ENCODE assay signal across 8 mouse cellular contexts in genomic region chr2:157559858-157560257, GRCm38 (mm10). TPM values are rescaled to one million over a fixed set of nuclear protein-coding genes. Genes with fewer than 3 reads are reported as not detected.
A peak's percentile ranks its signal among the peaks of the same experiment; 100 is the strongest.
DNase-seq lines count a peak whose midpoint lies in the region; ATAC-seq and TF ChIP-seq lines count a peak whose summit lies in the region.

TSS of gene Nnat (plus strand) at chr2:157560078.

- ATAC-seq in kidney, postnatal 0 days (replicated peaks; ENCODE audit: low FRiP score, low read depth): 0 out of 2 replicates have a peak, but pooled peaks have one; percentile 24
- peak; percentile 20; the same call in 1 of the 2 replicates for ATAC-seq in embryonic facial prominence, embryonic 14.5 days (ENCODE audit: low read depth)
- ATAC-seq in lung, embryonic 16.5 days (ENCODE audit: low read depth): peak; percentile 24; the same call in 1 of the 2 replicates

- H3K4me2 ChIP-seq in kidney, postnatal 0 days (ENCODE audit: low read length): peak within 1 kb of the TSS; percentile 55
- H3K4me2 ChIP-seq in embryonic facial prominence, embryonic 14.5 days (ENCODE audit: low read depth, low read length): peak within 1 kb of the TSS; percentile 68
- H3K4me2 ChIP-seq in lung, embryonic 16.5 days (ENCODE audit: low read depth, low read length): peak within 1 kb of the TSS; percentile 61

- no peaks in the 10 kb centered on the region for H3K27me3 ChIP-seq in kidney, postnatal 0 days (ENCODE audit: insufficient read depth, low read length)
- no peaks in the 10 kb centered on the region for H3K27me3 ChIP-seq in embryonic facial prominence, embryonic 14.5 days (replicated peaks; ENCODE audit: control insufficient read depth, insufficient read depth, low read length)
- H3K27me3 ChIP-seq in lung, embryonic 16.5 days (ENCODE audit: control insufficient read depth, insufficient read depth, low read depth, low read length): no peaks in the 10 kb centered on the region
- H3K27me3 ChIP-seq in splenic B cell, adult 2 months (ENCODE audit: control insufficient read depth, insufficient read depth, low read length, poor library complexity, severe bottlenecking): no peaks in the 10 kb centered on the region

- 0 out of 2 replicates have a peak within 1 kb of the TSS, but pooled peaks have one; percentile 28 for H3K9ac ChIP-seq in kidney, postnatal 0 days (ENCODE audit: low read depth, low read length)
- H3K9ac ChIP-seq in embryonic facial prominence, embryonic 14.5 days (ENCODE audit: low read depth, low read length): peak within 1 kb of the TSS; percentile 72
- peak within 1 kb of the TSS; percentile 69 for H3K9ac ChIP-seq in lung, embryonic 16.5 days (ENCODE audit: low read length)

- H3K36me3 ChIP-seq in kidney, postnatal 0 days (ENCODE audit: insufficient read depth, low read length): peaks cover 10% of the 10 kb centered on the region; the same call in 1 of the 2 replicates
- peaks cover 79% of the 10 kb centered on the region for H3K36me3 ChIP-seq in embryonic facial prominence, embryonic 14.5 days (ENCODE audit: control insufficient read depth, insufficient read depth, low read length)
- peaks cover 35% of the 10 kb centered on the region for H3K36me3 ChIP-seq in lung, embryonic 16.5 days (ENCODE audit: control insufficient read depth, insufficient read depth, low read length)
- H3K36me3 ChIP-seq in splenic B cell, adult 2 months (ENCODE audit: control insufficient read depth, insufficient read depth, low read length, poor library complexity, severe bottlenecking): 0 out of 2 replicates have a peak, but pooled peaks cover 3% of the 10 kb centered on the region

- DNase-seq in kidney, postnatal 0 days (ENCODE audit: low spot score): peak; percentile 74
- DNase-seq in kidney, postnatal 25 days: no peak
- no peak for DNase-seq in adrenal gland, postnatal 10 days
- peak; percentile 91 for DNase-seq in embryonic facial prominence, embryonic 14.5 days (ENCODE audit: low spot score)
- DNase-seq in kidney, postnatal 14 days: peak; percentile 33
- peak; percentile 10 for DNase-seq in splenic B cell, adult 2 months (ENCODE audit: low read depth, low spot score)
- DNase-seq in gastrocnemius, adult 8-10 months (ENCODE audit: low spot score in 2 of 2): no peak

- no peak within 1 kb of the TSS for H3K27ac ChIP-seq in kidney, postnatal 0 days
- H3K27ac ChIP-seq in embryonic facial prominence, embryonic 14.5 days (replicated peaks; ENCODE audit: low read depth, low read length): peak within 1 kb of the TSS; percentile 65
- H3K27ac ChIP-seq in lung, embryonic 16.5 days (ENCODE audit: low read length): peak within 1 kb of the TSS; percentile 66

- H3K4me1 ChIP-seq in kidney, postnatal 0 days (replicated peaks; ENCODE audit: insufficient read depth, low read length): peaks cover 4% of the 10 kb centered on the region; the same call in 1 of the 2 replicates
- peaks cover 27% of the 10 kb centered on the region for H3K4me1 ChIP-seq in embryonic facial prominence, embryonic 14.5 days (ENCODE audit: control insufficient read depth, insufficient read depth, low read length)
- H3K4me1 ChIP-seq in lung, embryonic 16.5 days (replicated peaks; ENCODE audit: control insufficient read depth, insufficient read depth, low read length): peaks cover 18% of the 10 kb centered on the region

- TF ChIP-seq CTCF in kidney, postnatal 0 days (IDR thresholded peaks at IDR 0.05; ENCODE audit: low read depth): no peak

- H3K9me3 ChIP-seq in kidney, postnatal 0 days (replicated peaks; ENCODE audit: low read length): peaks cover 10% of the 10 kb centered on the region; the same call in 1 of the 2 replicates
- peaks cover 68% of the 10 kb centered on the region for H3K9me3 ChIP-seq in embryonic facial prominence, embryonic 14.5 days (ENCODE audit: control insufficient read depth, low read length)
- H3K9me3 ChIP-seq in lung, embryonic 16.5 days (ENCODE audit: control insufficient read depth, low read length): peaks cover 40% of the 10 kb centered on the region

- peak within 1 kb of the TSS; percentile 35 for H3K4me3 ChIP-seq in kidney, postnatal 0 days (replicated peaks; ENCODE audit: low read depth, low read length)
- H3K4me3 ChIP-seq in embryonic facial prominence, embryonic 14.5 days (ENCODE audit: low read depth, low read length): peak within 1 kb of the TSS; percentile 52
- H3K4me3 ChIP-seq in lung, embryonic 16.5 days (ENCODE audit: low read length): peak within 1 kb of the TSS; percentile 54

- 46% methylated on average over 27 of the region's 27 CpGs for WGBS in kidney, postnatal 0 days
- WGBS in embryonic facial prominence, embryonic 14.5 days: 62% methylated on average over 27 of the region's 27 CpGs
- 59% methylated on average over 27 of the region's 27 CpGs for WGBS in lung, embryonic 16.5 days

RNA-seq across cellular contexts. Expression of gene Nnat, which starts in this region (rescaled TPM):
- 80.4 and 85.9 TPM in 2 replicates for polyA plus RNA-seq in kidney, postnatal 0 days (2015; fragmentation: Nextera tagmentation; extraction: Ambion mirVana)
- 100 to 1,000 TPM; 184 to 187 TPM for total RNA-seq in adrenal gland, postnatal 10 days (2021)
- 348 and 416 TPM in 2 replicates for polyA plus RNA-seq in embryonic facial prominence, embryonic 14.5 days (2014; fragmentation: Nextera tagmentation; extraction: Ambion mirVana)
- 614 and 619 TPM in 2 replicates for polyA plus RNA-seq in lung, embryonic 16.5 days (2015; fragmentation: Nextera tagmentation; extraction: Ambion mirVana)
- 10 to 100 TPM in 1 of 4 experiments, 1 to 10 TPM in 2, under 1 TPM in 1; 0.87 to 26.8 (median 3.5) TPM for total RNA-seq in gastrocnemius, adult 8-10 months (2022)

Comparison
In these comparisons a context has a peak if more than half of its experiments do, and no peak if none do; other contexts are left out.
1. RNA of gene Nnat (total RNA-seq): 184 to 187 TPM in adrenal gland, postnatal 10 days; 0.87 to 26.8 TPM in gastrocnemius, adult 8-10 months; every median in the first group is over 4 times any median in the second.
2. DNase-seq: peak in kidney, postnatal 0 days (single experiment), embryonic facial prominence, embryonic 14.5 days (single experiment), kidney, postnatal 14 days (single experiment) and splenic B cell, adult 2 months (single experiment); none in kidney, postnatal 25 days (0 of 2), adrenal gland, postnatal 10 days (single experiment) and gastrocnemius, adult 8-10 months (0 of 2).
3. Peak in every context shown above with its lines, with median percentiles within 50 percentile points of each other: ATAC-seq, H3K4me2 ChIP-seq, H3K4me3 ChIP-seq and H3K9ac ChIP-seq.